Mouse (Mus musculus): ENCODE data around the gene Ankrd44.

GRCm38 (mm10) chr1:54908786-54909185, 17.4 kb downstream of the Ankrd44 start:
- TF ChIP-seq CTCF (IDR thresholded peaks at IDR 0.05; ENCODE audit: control insufficient read depth, insufficient read depth, insufficient read length) (no peak), MAX (IDR thresholded peaks at IDR 0.05) (no peak)
